Mouse (Mus musculus) spleen, adult 2 months (tissue): Measurements from ENCODE around the gene P2ry6. TPM values are rescaled to one million over a fixed set of nuclear protein-coding genes. Genes with fewer than 3 reads are reported as not detected.
A peak's percentile ranks its signal among the peaks of the same experiment; 100 is the strongest.

Experiments used
- DNase-seq, 2 experiments: peaks; one replicate each; pipeline versions ENCODE4 v3.0.0 to v3.0.0-alpha.2; 2012 to 2021; ENCODE audit warnings: low spot score in 2 of 2, low read depth in 1 of 2
- H3K27ac ChIP-seq: fragments of 200-500 bp; 2 replicates; pipeline ENCODE4 v1.5.1; 2012; ENCODE audit warnings: low read length, inconsistent platforms; ENCODE audit not compliant: insufficient read depth
- H3K27me3 ChIP-seq: fragments of 200-500 bp; 2 replicates; pipeline ENCODE4 v1.6.1; 2012; ENCODE audit warnings: mild to moderate bottlenecking, moderate library complexity, low read length, inconsistent platforms; ENCODE audit not compliant: control insufficient read depth, insufficient read depth
- H3K36me3 ChIP-seq: fragments of 200-500 bp; 2 replicates; pipeline ENCODE4 v1.6.1; 2012; ENCODE audit warnings: mild to moderate bottlenecking, low read length, inconsistent platforms; ENCODE audit not compliant: control insufficient read depth, insufficient read depth
- H3K4me1 ChIP-seq: fragments of 200-500 bp; 2 replicates; pipeline ENCODE4 v1.6.1; 2011; ENCODE audit warnings: inconsistent platforms; ENCODE audit not compliant: control insufficient read depth, insufficient read depth, insufficient read length
- H3K4me3 ChIP-seq: fragments of 200-500 bp; 2 replicates; pipeline ENCODE4 v1.5.1; 2011; ENCODE audit warnings: mild to moderate bottlenecking, inconsistent platforms; ENCODE audit not compliant: insufficient read depth, insufficient read length; ENCODE audit errors: extremely low read depth
- CTCF ChIP-seq: fragments of 200-500 bp; IDR thresholded peaks from 2 replicates; pipeline ENCODE4 v1.5.1; 2011; ENCODE audit warnings: mild to moderate bottlenecking, inconsistent platforms; ENCODE audit not compliant: insufficient read depth, insufficient read length, insufficient replicate concordance; ENCODE audit errors: extremely low read depth
- POLR2A ChIP-seq: fragments of 200-500 bp; IDR thresholded peaks from 2 replicates; pipeline ENCODE4 v1.6.1; 2011; ENCODE audit warnings: low read depth, low read length, inconsistent platforms
- WGBS: fragments of 180-500 bp; shearing (Covaris S2); methylation state at CpG from one replicate; pipeline ENCODE4 v1.1.7; 2018; 5-methylcytosine and 5-hydroxymethylcytosine counted together
- polyA plus RNA-seq: library from polyadenylated mRNA; depleted of rRNA; stranded (reverse); fragments of >200 nt; gene quantifications from 2 replicates; pipeline ENCODE4 v1.2.3, GENCODE M21; 2012; rRNA removed

P2ry6 gene
- polyA plus RNA-seq, result 36.0 and 46.0 TPM in 2 replicates

DNA sequence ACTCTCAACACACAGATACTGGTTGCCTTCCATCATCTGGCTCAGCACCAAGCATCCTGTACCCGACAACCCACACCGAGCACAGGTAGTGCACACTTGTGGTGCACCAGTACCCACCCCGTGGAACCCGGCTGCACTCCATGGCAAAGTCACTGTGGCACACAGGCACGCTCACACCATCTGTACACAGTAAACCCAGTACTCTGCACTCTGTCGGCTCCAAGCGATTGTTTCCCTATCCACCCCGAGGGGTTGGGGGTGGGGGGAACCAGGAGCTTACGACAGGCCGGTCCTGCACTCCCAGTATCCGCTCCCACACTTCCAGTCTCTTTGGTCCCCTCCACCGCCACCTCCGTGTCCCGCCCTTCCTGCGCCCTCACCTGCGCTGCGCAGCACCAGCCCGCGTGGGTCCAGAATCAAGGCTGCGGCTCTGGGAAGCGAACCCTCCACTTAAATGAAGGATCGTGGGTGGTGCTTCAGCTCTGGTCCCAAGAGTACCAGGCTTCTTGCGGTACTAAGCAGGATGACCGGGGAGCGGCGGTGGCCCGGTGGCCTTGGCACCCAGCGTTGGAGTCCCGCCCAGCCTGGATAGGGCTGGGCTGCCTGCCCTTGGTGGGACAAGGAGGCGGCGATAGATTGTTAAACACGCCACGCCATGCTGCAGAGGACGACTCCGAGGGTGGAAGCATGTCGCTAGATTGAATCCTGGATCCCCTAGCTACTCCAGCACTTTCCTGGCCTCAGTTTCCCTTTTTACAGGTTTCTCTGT, at the start of gene P2ry6:
Gene P2ry6, minus strand, starts transcription at position 515 of the 769 bp plus-strand sequence.
- Histone ChIP-seq H3K36me3 (no peaks in the 10 kb centered on the region), H3K4me3 (peak within 1 kb of the TSS; percentile 33; the same call in 1 of the 2 replicates), H3K27me3 (0 out of 2 replicates have a peak, but pooled peaks cover 2% of the 10 kb centered on the region), H3K27ac (peak within 1 kb of the TSS; percentile 55), H3K4me1 (no peaks in the 10 kb centered on the region)
- WGBS, result 24% methylated on average over 36 of the region's 36 CpGs
- TF ChIP-seq CTCF, result no peak
- TF ChIP-seq POLR2A, result no peak
- DNase-seq, result no peak

DNA sequence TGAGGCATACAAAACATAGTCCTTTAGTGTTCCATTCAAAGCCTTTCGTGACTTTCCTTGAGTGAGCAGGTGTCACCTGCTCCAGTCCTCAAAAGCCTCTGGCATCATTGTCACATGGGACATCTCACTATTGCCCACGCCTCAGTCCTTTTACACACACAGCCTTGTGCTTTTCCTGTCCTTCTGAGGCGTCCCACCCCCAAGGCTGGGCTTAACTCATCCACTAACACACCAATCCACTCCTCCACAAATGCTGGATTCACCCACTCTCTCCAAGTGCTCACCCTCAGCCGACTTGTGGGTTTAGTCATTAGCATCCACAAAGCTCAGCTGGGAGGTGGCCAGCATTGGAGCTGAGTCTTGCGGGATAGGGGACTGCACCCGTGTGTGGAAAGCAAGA, 43.0 kb upstream of the P2ry6 start:
- Histone ChIP-seq H3K4me1 (no peaks in the 10 kb centered on the region), H3K27ac (no peak overlapping the region), H3K36me3 (no peaks in the 10 kb centered on the region), H3K27me3 (no peaks in the 10 kb centered on the region), H3K4me3 (no peak overlapping the region)
- no peak for TF ChIP-seq POLR2A
- no peak for TF ChIP-seq CTCF
- WGBS, result 85% methylated on average over 6 of the region's 6 CpGs
- no peak for DNase-seq

DNA sequence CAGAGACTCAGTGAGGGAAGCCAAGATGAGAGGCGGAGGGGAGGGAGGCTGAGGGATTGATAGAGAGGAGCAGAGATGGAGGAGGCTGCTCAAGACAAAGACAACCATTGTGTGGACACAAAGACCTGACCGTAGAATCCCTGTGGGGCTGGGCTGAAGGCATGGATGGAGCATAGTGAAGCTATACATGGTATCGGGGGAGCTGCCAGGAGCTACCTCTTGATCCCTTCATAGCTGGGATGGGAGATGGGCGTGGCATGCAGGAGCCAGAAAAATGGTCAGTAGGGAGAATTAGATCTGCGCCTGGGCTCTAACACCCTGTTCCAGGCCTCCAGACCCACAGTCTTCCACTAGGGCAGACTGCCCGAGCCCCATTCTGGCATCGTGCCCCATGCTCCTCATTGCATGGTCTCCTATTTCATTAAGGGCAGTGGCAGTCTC, 42.6 kb upstream of the P2ry6 start:
- peaks cover under 1% of the 10 kb centered on the region; the same call in 1 of the 2 replicates for H3K27me3 ChIP-seq
- 84% methylated on average over 7 of the region's 7 CpGs for WGBS

GRCm38 (mm10) chr7:101014985-101015384, 40.5 kb upstream of the P2ry6 start:
- DNase-seq, result no peak
- WGBS, result 71% methylated on average over 1 of the region's 1 CpGs

More for the DNA sequence above, 42.6 kb upstream of the P2ry6 start:
- TF ChIP-seq POLR2A, result no peak
- TF ChIP-seq CTCF, result no peak
- Histone ChIP-seq H3K4me3 (no peak overlapping the region), H3K36me3 (no peaks in the 10 kb centered on the region), H3K27ac (no peak overlapping the region), H3K4me1 (peaks cover under 1% of the 10 kb centered on the region; the same call in 1 of the 2 replicates)
- DNase-seq, result no peak

DNA sequence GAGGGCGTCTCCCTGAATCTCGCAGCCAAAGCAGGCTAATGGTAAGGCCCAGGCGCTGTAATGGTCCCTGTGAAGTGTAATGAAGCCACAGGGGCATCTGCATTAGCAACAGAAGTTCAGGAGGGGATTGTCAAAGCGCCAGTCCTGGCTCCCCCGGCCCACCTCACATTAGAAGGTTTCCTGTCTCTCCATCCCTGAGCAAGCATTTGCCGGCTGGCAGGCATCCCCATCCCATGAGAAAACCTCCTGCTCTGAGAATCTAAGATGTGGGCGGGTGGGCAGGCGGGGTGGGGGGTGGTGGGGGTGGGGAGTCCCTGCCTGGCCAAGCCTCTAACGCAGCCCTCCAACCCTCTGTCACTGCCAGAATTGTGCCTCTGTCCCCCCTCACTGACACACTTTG, 39.6 kb upstream of the P2ry6 start:
- peaks cover 8% of the 10 kb centered on the region for H3K4me1 ChIP-seq
- no peak overlapping the region for H3K27ac ChIP-seq
- DNase-seq, result no peak
- TF ChIP-seq CTCF, result no peak
- no peak for TF ChIP-seq POLR2A
- H3K36me3 ChIP-seq, result no peaks in the 10 kb centered on the region
- peaks cover 4% of the 10 kb centered on the region for H3K27me3 ChIP-seq
- WGBS, result 88% methylated on average over 9 of the region's 9 CpGs
- no peak overlapping the region for H3K4me3 ChIP-seq

More at GRCm38 (mm10) chr7:101014985-101015384, 40.5 kb upstream of the P2ry6 start:
- H3K27me3 ChIP-seq, result peaks cover 4% of the 10 kb centered on the region
- no peaks in the 10 kb centered on the region for H3K36me3 ChIP-seq
- H3K27ac ChIP-seq, result no peak overlapping the region
- peaks cover 8% of the 10 kb centered on the region for H3K4me1 ChIP-seq
- no peak overlapping the region for H3K4me3 ChIP-seq
- TF ChIP-seq POLR2A (no peak), CTCF (no peak)

DNA sequence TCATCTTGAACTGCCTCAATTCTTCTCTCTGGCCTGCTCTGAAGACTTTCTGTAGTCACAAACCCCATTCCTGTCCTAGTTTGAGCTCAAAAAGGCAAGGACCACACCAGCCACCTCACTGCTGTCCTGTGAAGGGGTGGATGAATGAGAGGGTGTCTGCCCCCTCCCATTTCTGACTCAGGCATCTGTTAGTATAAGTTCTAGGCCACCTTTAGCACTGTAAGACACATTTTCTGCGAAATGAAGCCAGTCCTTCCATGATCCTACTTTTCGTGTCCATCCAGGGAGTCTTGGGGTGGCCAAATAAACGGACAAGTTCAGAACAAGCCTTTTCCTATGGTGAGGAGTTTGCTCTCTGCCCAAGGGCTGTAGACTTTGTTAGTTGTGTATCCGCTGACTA, 38.1 kb upstream of the P2ry6 start, which contains the start of gene P2ry2:
Gene P2ry2, minus strand, starts transcription at position 326 of the 400 bp plus-strand sequence.
- H3K4me3 ChIP-seq, result peak within 1 kb of the TSS; percentile 57
- WGBS, result 89% methylated on average over 4 of the region's 4 CpGs
- peaks cover 8% of the 10 kb centered on the region for H3K4me1 ChIP-seq
- H3K27me3 ChIP-seq, result peaks cover 4% of the 10 kb centered on the region
- H3K36me3 ChIP-seq, result no peaks in the 10 kb centered on the region
- no peak within 1 kb of the TSS for H3K27ac ChIP-seq
- DNase-seq, result no peak
- TF ChIP-seq POLR2A (no peak), CTCF (no peak)
